Mouse (Mus musculus): Measurements from ENCODE around the gene Ddx43.

- TF ChIP-seq E2F4 (IDR thresholded peaks at IDR 0.05; ENCODE audit: insufficient read depth) (no peak), POLR2A (IDR thresholded peaks at IDR 0.05; ENCODE audit: insufficient read length, low read depth) (no peak), MYOG (IDR thresholded peaks at IDR 0.05; ENCODE audit: control insufficient read depth in 1 of 3, insufficient read depth in 1 of 3, insufficient read length in 2 of 3, low read depth in 2 of 3) (no peak)
These were observed 20.1 kb upstream of the Ddx43 start for GRCm38 (mm10) chr9:78375486-78375885.

All from myocyte (in vitro differentiated cells).